Mouse (Mus musculus): ENCODE results near the gene Rsc1a1. TPM values are rescaled to one million over a fixed set of nuclear protein-coding genes. Genes with fewer than 3 reads are reported as not detected.

Rsc1a1 gene
- total and polyA plus RNA-seq, 3 experiments: 7.7 TPM; not detected in 2

GRCm38 (mm10) chr4:141734446-141735205, 49.2 kb upstream of the Rsc1a1 start (continued):
- no peak for TF ChIP-seq USF1 (IDR thresholded peaks at IDR 0.05; ENCODE audit: low read depth, low read length)
- no peak for TF ChIP-seq ZKSCAN1 (IDR thresholded peaks at IDR 0.05; ENCODE audit: low read depth, low read length)

- no peaks in the 10 kb centered on the region for H3K79me2 ChIP-seq (ENCODE audit: control insufficient read depth, insufficient read depth, low read length, poor library complexity)
- H3K9me3 ChIP-seq (replicated peaks; ENCODE audit: insufficient read depth, low read length): no peaks in the 10 kb centered on the region
- H3K9ac ChIP-seq (ENCODE audit: control insufficient read depth, low read depth, low read length, poor library complexity, severe bottlenecking): no peak overlapping the region
- H3K4me3 ChIP-seq (ENCODE audit: control insufficient read depth in 1 of 2, insufficient read depth in 1 of 2, low read depth in 2 of 2, low read length in 2 of 2): no peak overlapping the region
- TF ChIP-seq POLR2AphosphoS2 (IDR thresholded peaks at IDR 0.05; ENCODE audit: low read length): no peak
- no peak for TF ChIP-seq ELF1 (IDR thresholded peaks at IDR 0.05; ENCODE audit: low read depth, low read length)
- TF ChIP-seq NELFE (IDR thresholded peaks at IDR 0.05; ENCODE audit: low read depth, low read length): no peak
- no peak for TF ChIP-seq NRF1 (IDR thresholded peaks at IDR 0.05; ENCODE audit: insufficient read depth, low read depth, low read length, poor library complexity, severe bottlenecking)
- no peak for TF ChIP-seq CTCF (IDR thresholded peaks at IDR 0.05 in 2 of 3, conservative IDR thresholded peaks at IDR 0.05 in 1 of 3; ENCODE audit: control insufficient read depth in 1 of 3, insufficient read depth in 1 of 3, low read depth in 2 of 3, low read length in 3 of 3, poor library complexity in 1 of 3, severe bottlenecking in 1 of 3)
- TF ChIP-seq POLR2A (IDR thresholded peaks at IDR 0.05; ENCODE audit: control insufficient read depth in 1 of 2, insufficient read depth in 1 of 2, low read depth in 1 of 2, low read length in 2 of 2, poor library complexity in 1 of 2): no peak
- TF ChIP-seq RAD21 (IDR thresholded peaks at IDR 0.05; ENCODE audit: low read depth, low read length): no peak
- H3K4me1 ChIP-seq (ENCODE audit: control insufficient read depth in 1 of 2, insufficient read depth in 2 of 2, low read length in 2 of 2): peaks cover 0 to 13% of the 10 kb centered on the region in 2 experiments; a peak in 2 of 4 replicates
- H3K27ac ChIP-seq (ENCODE audit: control insufficient read depth, low read depth, low read length): no peak overlapping the region
- peaks cover 0 to 5% of the 10 kb centered on the region in 2 experiments; a peak in 2 of 4 replicates for H3K27me3 ChIP-seq (ENCODE audit: control insufficient read depth in 1 of 2, insufficient read depth in 2 of 2, low read length in 2 of 2)
- H3K36me3 ChIP-seq (ENCODE audit: control insufficient read depth in 1 of 2, insufficient read depth in 2 of 2, low read length in 2 of 2): peaks cover 0 to 4% of the 10 kb centered on the region in 2 experiments; a peak in 2 of 4 replicates
- no peak for DNase-seq (ENCODE audit: low read depth, low spot score)
Measured at GRCm38 (mm10) chr4:141731766-141732165, 46.4 kb upstream of the Rsc1a1 start.

- Histone ChIP-seq H3K79me2 (ENCODE audit: control insufficient read depth, insufficient read depth, low read length, poor library complexity) (no peaks in the 10 kb centered on the region), H3K9me3 (replicated peaks; ENCODE audit: insufficient read depth, low read length) (no peaks in the 10 kb centered on the region), H3K4me1 (ENCODE audit: control insufficient read depth in 1 of 2, insufficient read depth in 2 of 2, low read length in 2 of 2) (peaks cover 1 to 15% of the 10 kb centered on the region in 2 experiments; a peak in 2 of 4 replicates), H3K4me3 (ENCODE audit: control insufficient read depth in 1 of 2, insufficient read depth in 1 of 2, low read depth in 2 of 2, low read length in 2 of 2) (no peak overlapping the region), H3K9ac (ENCODE audit: control insufficient read depth, low read depth, low read length, poor library complexity, severe bottlenecking) (no peak overlapping the region), H3K27me3 (ENCODE audit: control insufficient read depth in 1 of 2, insufficient read depth in 2 of 2, low read length in 2 of 2) (peaks cover 0 to 5% of the 10 kb centered on the region in 2 experiments; a peak in 2 of 4 replicates), H3K36me3 (ENCODE audit: control insufficient read depth in 1 of 2, insufficient read depth in 2 of 2, low read length in 2 of 2) (peaks cover 0 to 6% of the 10 kb centered on the region in 2 experiments; a peak in 2 of 4 replicates), H3K27ac (ENCODE audit: control insufficient read depth, low read depth, low read length) (no peak overlapping the region)
- no peak for DNase-seq (ENCODE audit: low read depth, low spot score)
- TF ChIP-seq ZMIZ1 (IDR thresholded peaks at IDR 0.05; ENCODE audit: low read depth, low read length) (no peak), NELFE (IDR thresholded peaks at IDR 0.05; ENCODE audit: low read depth, low read length) (no peak), ELF1 (IDR thresholded peaks at IDR 0.05; ENCODE audit: low read depth, low read length) (no peak), NRF1 (IDR thresholded peaks at IDR 0.05; ENCODE audit: insufficient read depth, low read depth, low read length, poor library complexity, severe bottlenecking) (no peak), ZKSCAN1 (IDR thresholded peaks at IDR 0.05; ENCODE audit: low read depth, low read length) (no peak), TBP (IDR thresholded peaks at IDR 0.05; ENCODE audit: low read depth, low read length) (no peak), E2F4 (IDR thresholded peaks at IDR 0.05; ENCODE audit: borderline replicate concordance, low read depth, low read length) (no peak)
Measured at GRCm38 (mm10) chr4:141730401-141730800, 45.0 kb upstream of the Rsc1a1 start.
